ENCODE assay signal across 23 mouse cellular contexts in the genomic region with DNA sequence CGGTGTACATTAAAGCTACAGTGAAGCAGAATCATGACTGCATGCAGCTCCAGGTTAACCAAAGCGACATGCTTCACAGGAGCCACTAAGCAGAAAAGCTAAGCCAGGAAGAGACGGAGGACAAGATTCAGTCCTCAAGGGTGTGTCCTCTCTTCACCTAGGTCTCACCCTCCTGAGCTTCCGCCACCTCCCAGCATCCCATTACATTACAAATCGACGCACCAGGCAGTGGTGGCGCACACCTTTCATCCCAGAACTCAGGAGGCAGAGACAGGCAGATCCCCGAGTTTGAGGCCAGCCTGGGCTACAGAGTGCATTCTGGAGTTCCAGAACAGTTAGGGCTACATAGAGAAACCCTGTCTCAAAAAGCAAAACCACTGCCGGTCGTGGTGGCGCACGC.
"Had no signal": no experiment of that assay in that cellular context is flagged by ENCODE, and none has a peak within 500 bp of the region (broad histone marks: within the 10 kb centered on the region; RNA-seq: fewer than 3 reads in every experiment).

No protein-coding gene starts in this region.

- H3K9me3 ChIP-seq: heart, embryonic 15.5 days; hindbrain, embryonic 13.5 days; hindbrain, embryonic 15.5 days; kidney, embryonic 15.5 days; limb, embryonic 10.5 days; limb, embryonic 12.5 days; liver, embryonic 15.5 days had no signal

- DNase-seq: gastrocnemius, postnatal 14 days; gastrocnemius, postnatal 36 days; heart, adult 2 months; heart, postnatal 36 days; kidney, adult 11 months; kidney, adult 2 months; kidney, adult 9 months; kidney, postnatal 14 days; kidney, postnatal 36 days; liver; liver, embryonic 13.5 days; liver, postnatal 0 days had no signal

- H3K4me1 ChIP-seq: hindbrain, embryonic 13.5 days; hindbrain, embryonic 15.5 days; kidney, embryonic 15.5 days; limb, embryonic 10.5 days; liver, embryonic 13.5 days; liver, embryonic 15.5 days had no signal

- H3K27ac ChIP-seq: heart, embryonic 13.5 days; heart, embryonic 15.5 days; hindbrain, embryonic 13.5 days; hindbrain, embryonic 15.5 days; hindbrain, postnatal 0 days; kidney, embryonic 15.5 days; kidney, postnatal 0 days; left cerebral cortex, adult 2 months; limb, embryonic 10.5 days; limb, embryonic 12.5 days; liver, embryonic 13.5 days; liver, embryonic 15.5 days had no signal

- H3K9ac ChIP-seq: heart, embryonic 13.5 days; heart, embryonic 15.5 days; hindbrain, embryonic 13.5 days; hindbrain, embryonic 15.5 days; kidney, embryonic 15.5 days; limb, embryonic 12.5 days; liver, embryonic 13.5 days; liver, embryonic 15.5 days; liver, postnatal 0 days had no signal

- H3K36me3 ChIP-seq: heart, embryonic 13.5 days; heart, embryonic 15.5 days; hindbrain, embryonic 13.5 days; hindbrain, embryonic 15.5 days; kidney, embryonic 15.5 days; limb, embryonic 10.5 days; limb, embryonic 12.5 days; liver, embryonic 13.5 days; liver, embryonic 15.5 days had no signal

- H3K4me3 ChIP-seq: heart, adult 2 months; heart, embryonic 13.5 days; heart, embryonic 15.5 days; hindbrain, embryonic 13.5 days; hindbrain, embryonic 15.5 days; kidney, embryonic 15.5 days; left cerebral cortex, adult 2 months; limb, embryonic 10.5 days; limb, embryonic 12.5 days; liver, embryonic 13.5 days; liver, embryonic 15.5 days had no signal
